Mouse (Mus musculus): ENCODE results near the gene Snx19. TPM values are rescaled to one million over a fixed set of nuclear protein-coding genes. Genes with fewer than 3 reads are reported as not detected.

Snx19 gene
- polyA plus RNA-seq, 1 experiment from 2014 or later: 15.0 TPM

DNA sequence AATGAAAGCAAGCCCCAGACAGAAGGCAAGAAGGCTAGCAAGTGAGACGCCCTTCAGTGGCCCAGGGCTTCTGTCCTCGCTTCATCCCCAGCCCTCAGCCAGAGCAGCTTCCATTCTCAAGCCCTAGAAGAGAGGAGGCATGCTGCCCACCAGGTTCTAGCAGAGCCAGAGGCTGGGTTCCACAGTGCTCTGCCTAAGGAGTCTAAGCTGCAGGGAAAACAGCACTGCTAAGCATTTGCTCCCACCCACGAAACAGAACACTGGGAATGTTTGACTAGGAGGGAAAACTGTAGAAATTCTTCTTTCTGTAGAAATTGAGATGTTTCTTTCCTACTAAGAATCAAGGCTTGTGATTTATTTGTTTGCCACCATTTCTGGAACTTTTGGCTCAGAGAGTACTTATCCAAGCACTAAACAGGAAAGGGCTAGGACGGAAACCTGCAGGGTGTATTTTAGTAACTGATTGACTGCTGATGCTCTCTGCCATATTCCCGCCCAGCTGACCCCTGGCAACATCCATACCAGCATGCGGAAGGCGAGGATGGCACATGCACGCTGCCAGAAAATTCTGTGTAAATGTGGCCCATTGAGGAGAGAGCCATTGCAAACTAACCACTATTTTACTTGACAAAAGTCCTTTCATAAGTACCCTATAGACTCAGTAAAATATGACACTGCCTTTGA lies 9.1 kb downstream of the Snx19 start:
- Histone ChIP-seq H3K4me3 (ENCODE audit: low read depth, low read length) (no peak overlapping the region), H3K27me3 (ENCODE audit: control insufficient read depth, insufficient read depth, low read length) (no peaks in the 10 kb centered on the region), H3K27ac (ENCODE audit: low read depth, low read length) (no peak overlapping the region), H3K4me1 (ENCODE audit: control insufficient read depth, insufficient read depth, low read length) (no peaks in the 10 kb centered on the region), H3K36me3 (ENCODE audit: control insufficient read depth, insufficient read depth, low read length) (peaks cover 17% of the 10 kb centered on the region), H3K9ac (ENCODE audit: low read depth, low read length) (no peak overlapping the region), H3K9me3 (replicated peaks; ENCODE audit: control insufficient read depth, low read length) (no peaks in the 10 kb centered on the region), H3K4me2 (no peak overlapping the region)
- ATAC-seq (replicated peaks; ENCODE audit: insufficient number of reproducible peaks, low FRiP score, low TSS enrichment): no peak
- 88% methylated on average over 8 of the region's 8 CpGs for WGBS (ENCODE audit: insufficient replicate concordance)

DNA sequence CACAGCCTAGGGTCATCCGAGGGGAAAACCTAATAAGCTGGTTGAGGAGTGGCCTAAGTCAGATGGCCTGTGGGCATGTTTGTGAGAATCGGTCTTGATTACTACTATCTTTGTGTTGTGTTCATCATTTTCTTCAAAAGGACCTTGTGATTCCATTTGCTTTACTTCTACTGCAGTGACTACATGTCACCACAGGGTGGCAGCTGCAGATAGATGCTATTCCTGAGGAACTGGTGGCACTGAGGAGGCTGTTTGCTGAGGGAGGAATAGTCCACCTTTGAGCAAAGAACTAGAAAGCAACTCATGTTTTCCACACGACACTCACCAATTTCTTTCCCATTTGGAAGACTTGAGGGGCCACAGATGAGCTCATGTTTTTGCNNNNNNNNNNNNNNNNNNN lies 11.6 kb downstream of the Snx19 start:
- ATAC-seq (replicated peaks; ENCODE audit: insufficient number of reproducible peaks, low FRiP score, low TSS enrichment): no peak
- Histone ChIP-seq H3K27me3 (ENCODE audit: control insufficient read depth, insufficient read depth, low read length) (no peaks in the 10 kb centered on the region), H3K9me3 (replicated peaks; ENCODE audit: control insufficient read depth, low read length) (no peaks in the 10 kb centered on the region), H3K9ac (ENCODE audit: low read depth, low read length) (no peak overlapping the region), H3K4me3 (ENCODE audit: low read depth, low read length) (no peak overlapping the region), H3K36me3 (ENCODE audit: control insufficient read depth, insufficient read depth, low read length) (peaks cover 13% of the 10 kb centered on the region), H3K27ac (ENCODE audit: low read depth, low read length) (no peak overlapping the region), H3K4me1 (ENCODE audit: control insufficient read depth, insufficient read depth, low read length) (no peaks in the 10 kb centered on the region), H3K4me2 (no peak overlapping the region)
- WGBS (ENCODE audit: insufficient replicate concordance): 53% methylated on average over 3 of the region's 3 CpGs

DNA sequence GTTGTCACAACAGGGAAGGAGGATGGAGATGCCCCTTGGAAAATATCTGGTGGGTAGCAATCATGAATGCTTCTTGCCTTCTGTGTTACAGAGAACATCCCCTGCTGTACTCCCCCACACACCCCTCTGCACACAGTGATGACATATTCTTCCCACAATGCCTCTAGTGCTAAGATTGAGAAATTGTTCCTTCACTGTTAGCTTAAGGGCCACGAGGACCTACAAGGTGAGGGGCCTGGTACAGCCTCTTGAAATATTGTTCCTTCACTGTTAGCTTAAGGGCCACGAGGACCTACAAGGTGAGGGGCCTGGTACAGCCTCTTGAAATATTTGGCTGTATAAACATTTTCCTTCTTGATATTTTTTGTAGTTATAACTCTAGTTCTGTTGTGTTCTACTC lies 14.9 kb downstream of the Snx19 start:
- peaks cover 8% of the 10 kb centered on the region for H3K4me1 ChIP-seq (ENCODE audit: control insufficient read depth, insufficient read depth, low read length)
- no peaks in the 10 kb centered on the region for H3K9me3 ChIP-seq (replicated peaks; ENCODE audit: control insufficient read depth, low read length)
- no peak overlapping the region for H3K4me3 ChIP-seq (ENCODE audit: low read depth, low read length)
- H3K27ac ChIP-seq (ENCODE audit: low read depth, low read length): no peak overlapping the region
- no peak overlapping the region for H3K4me2 ChIP-seq
- H3K9ac ChIP-seq (ENCODE audit: low read depth, low read length): no peak overlapping the region
- H3K27me3 ChIP-seq (ENCODE audit: control insufficient read depth, insufficient read depth, low read length): no peaks in the 10 kb centered on the region
- 86% methylated on average over 2 of the region's 2 CpGs for WGBS (ENCODE audit: insufficient replicate concordance)
- H3K36me3 ChIP-seq (ENCODE audit: control insufficient read depth, insufficient read depth, low read length): peaks cover 4% of the 10 kb centered on the region
- no peak for ATAC-seq (replicated peaks; ENCODE audit: insufficient number of reproducible peaks, low FRiP score, low TSS enrichment)

DNA sequence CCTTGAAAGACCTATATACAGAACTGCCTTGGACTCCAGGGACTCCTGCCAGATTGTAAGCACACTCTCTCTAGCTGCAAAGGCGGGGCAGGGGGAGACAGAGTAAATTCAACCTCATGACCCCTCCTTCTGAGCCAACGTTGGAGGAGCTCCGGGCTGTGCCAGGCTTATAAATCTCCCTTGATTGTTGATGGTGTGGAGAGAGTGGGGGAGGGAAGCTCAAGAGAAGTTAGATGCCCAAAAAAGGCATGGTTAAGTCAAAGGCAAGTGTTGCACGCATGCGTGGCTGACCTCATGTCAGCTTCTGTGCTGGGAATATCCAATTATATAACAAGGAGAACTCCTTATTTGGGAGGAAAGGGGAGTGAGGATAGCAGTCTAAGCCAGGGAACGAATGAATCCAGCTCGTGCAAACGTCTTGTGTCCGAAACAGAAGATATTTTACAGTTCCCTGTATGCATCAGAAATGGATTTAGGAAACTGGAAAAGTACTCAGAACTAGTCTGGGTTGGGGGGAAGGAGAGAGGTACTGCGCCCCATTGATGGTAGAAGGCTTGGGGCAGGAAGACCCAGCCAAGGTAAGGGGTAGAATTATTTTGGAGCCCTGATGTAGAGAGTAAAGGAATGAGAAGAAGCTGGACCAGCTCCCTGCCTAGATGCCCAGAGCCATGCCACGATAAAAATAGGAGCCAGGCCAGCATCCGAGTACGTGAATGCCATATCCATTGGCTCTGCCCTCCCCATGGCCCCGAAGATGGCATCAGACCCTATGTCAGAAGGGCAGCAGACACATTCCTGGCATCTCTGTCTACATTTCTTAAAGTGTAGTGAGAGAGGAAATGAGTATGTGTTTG lies 18.6 kb downstream of the Snx19 start:
- Histone ChIP-seq H3K4me2 (no peak overlapping the region), H3K4me1 (ENCODE audit: control insufficient read depth, insufficient read depth, low read length) (peaks cover 8% of the 10 kb centered on the region), H3K36me3 (ENCODE audit: control insufficient read depth, insufficient read depth, low read length) (no peaks in the 10 kb centered on the region; the same call in 1 of the 2 replicates), H3K27me3 (ENCODE audit: control insufficient read depth, insufficient read depth, low read length) (no peaks in the 10 kb centered on the region), H3K9ac (ENCODE audit: low read depth, low read length) (no peak overlapping the region), H3K4me3 (ENCODE audit: low read depth, low read length) (no peak overlapping the region), H3K9me3 (replicated peaks; ENCODE audit: control insufficient read depth, low read length) (no peaks in the 10 kb centered on the region), H3K27ac (ENCODE audit: low read depth, low read length) (peak overlapping the region; percentile 29; the same call in 1 of the 2 replicates)
- no peak for ATAC-seq (replicated peaks; ENCODE audit: insufficient number of reproducible peaks, low FRiP score, low TSS enrichment)
- WGBS (ENCODE audit: insufficient replicate concordance): 68% methylated on average over 14 of the region's 14 CpGs

DNA sequence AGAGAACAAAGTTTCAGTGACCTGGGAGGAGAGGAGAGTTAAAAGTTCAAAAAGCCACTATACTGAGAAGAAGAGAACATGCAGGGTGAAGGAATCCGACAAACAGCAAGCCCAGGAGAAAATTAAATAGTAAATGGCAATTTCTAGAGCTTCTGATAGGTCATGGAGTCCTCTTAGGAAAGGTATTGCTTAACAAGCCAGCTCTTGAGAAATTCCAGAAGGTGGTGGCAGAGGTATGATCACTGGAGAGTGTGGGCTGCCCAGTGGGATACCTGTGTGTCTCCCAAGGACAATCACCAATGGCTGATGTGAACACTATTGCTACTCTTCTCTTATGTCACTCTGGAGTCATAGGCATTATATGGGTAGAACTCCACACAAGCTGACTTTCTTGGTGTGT lies 19.2 kb downstream of the Snx19 start:
- Histone ChIP-seq H3K4me3 (ENCODE audit: low read depth, low read length) (no peak overlapping the region), H3K27ac (ENCODE audit: low read depth, low read length) (no peak overlapping the region), H3K9ac (ENCODE audit: low read depth, low read length) (no peak overlapping the region), H3K4me1 (ENCODE audit: control insufficient read depth, insufficient read depth, low read length) (peaks cover 8% of the 10 kb centered on the region), H3K4me2 (no peak overlapping the region), H3K9me3 (replicated peaks; ENCODE audit: control insufficient read depth, low read length) (no peaks in the 10 kb centered on the region), H3K27me3 (ENCODE audit: control insufficient read depth, insufficient read depth, low read length) (no peaks in the 10 kb centered on the region), H3K36me3 (ENCODE audit: control insufficient read depth, insufficient read depth, low read length) (no peaks in the 10 kb centered on the region; the same call in 1 of the 2 replicates)
- 90% methylated on average over 1 of the region's 1 CpGs for WGBS (ENCODE audit: insufficient replicate concordance)
- no peak for ATAC-seq (replicated peaks; ENCODE audit: insufficient number of reproducible peaks, low FRiP score, low TSS enrichment)

DNA sequence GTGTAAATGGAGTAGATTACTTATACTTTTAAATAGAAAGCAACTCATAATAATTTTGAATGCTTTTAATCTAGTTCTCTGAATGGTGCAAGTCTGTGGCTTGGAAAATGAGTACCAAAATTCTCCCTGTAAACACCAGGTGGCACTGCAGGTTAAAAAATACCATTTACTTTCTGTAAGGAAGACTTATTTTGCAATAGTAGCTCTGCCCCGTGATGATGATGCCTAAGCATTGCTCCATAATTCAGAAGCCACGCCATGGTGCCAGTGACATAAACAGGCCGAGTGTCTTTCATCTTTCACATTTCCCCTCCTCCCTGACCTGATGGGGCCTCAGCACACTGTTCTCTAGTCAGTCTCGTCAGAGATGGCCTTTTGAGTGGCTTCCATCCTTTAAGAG lies 21.6 kb downstream of the Snx19 start:
- no peaks in the 10 kb centered on the region for H3K9me3 ChIP-seq (replicated peaks; ENCODE audit: control insufficient read depth, low read length)
- H3K4me1 ChIP-seq (ENCODE audit: control insufficient read depth, insufficient read depth, low read length): peaks cover 8% of the 10 kb centered on the region
- no peak for ATAC-seq (replicated peaks; ENCODE audit: insufficient number of reproducible peaks, low FRiP score, low TSS enrichment)
- H3K27me3 ChIP-seq (ENCODE audit: control insufficient read depth, insufficient read depth, low read length): no peaks in the 10 kb centered on the region
- H3K36me3 ChIP-seq (ENCODE audit: control insufficient read depth, insufficient read depth, low read length): no peaks in the 10 kb centered on the region; the same call in 1 of the 2 replicates
- WGBS (ENCODE audit: insufficient replicate concordance): 53% methylated on average over 4 of the region's 4 CpGs
- H3K4me2 ChIP-seq: no peak overlapping the region
- no peak overlapping the region for H3K4me3 ChIP-seq (ENCODE audit: low read depth, low read length)
- H3K27ac ChIP-seq (ENCODE audit: low read depth, low read length): no peak overlapping the region
- no peak overlapping the region for H3K9ac ChIP-seq (ENCODE audit: low read depth, low read length)

DNA sequence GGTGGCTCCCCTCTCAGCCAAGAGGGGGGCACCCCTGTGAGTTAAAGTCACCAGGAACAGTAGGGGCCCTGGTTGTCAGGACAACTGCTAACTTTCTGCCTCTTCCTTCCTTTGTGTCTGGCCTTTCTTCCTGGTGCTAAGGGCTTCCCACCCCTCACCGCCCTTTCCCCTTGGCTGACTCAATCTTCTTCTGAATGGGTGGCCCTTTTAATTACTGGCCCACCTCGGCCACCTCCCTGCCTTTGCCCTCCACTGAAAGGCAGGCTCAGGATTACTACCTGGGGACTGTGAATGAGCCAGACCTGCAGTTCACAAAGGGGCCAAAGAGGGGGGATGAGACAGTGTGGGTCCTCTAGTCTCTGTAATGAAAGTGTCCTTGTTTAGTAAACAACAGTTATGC lies 23.0 kb downstream of the Snx19 start:
- H3K9ac ChIP-seq (ENCODE audit: low read depth, low read length): no peak overlapping the region
- ATAC-seq (replicated peaks; ENCODE audit: insufficient number of reproducible peaks, low FRiP score, low TSS enrichment): no peak
- 56% methylated on average over 2 of the region's 2 CpGs for WGBS (ENCODE audit: insufficient replicate concordance)
- H3K36me3 ChIP-seq (ENCODE audit: control insufficient read depth, insufficient read depth, low read length): no peaks in the 10 kb centered on the region
- H3K9me3 ChIP-seq (replicated peaks; ENCODE audit: control insufficient read depth, low read length): no peaks in the 10 kb centered on the region
- no peak overlapping the region for H3K4me2 ChIP-seq
- H3K27ac ChIP-seq (ENCODE audit: low read depth, low read length): no peak overlapping the region
- peaks cover 7% of the 10 kb centered on the region for H3K4me1 ChIP-seq (ENCODE audit: control insufficient read depth, insufficient read depth, low read length)
- H3K4me3 ChIP-seq (ENCODE audit: low read depth, low read length): no peak overlapping the region
- H3K27me3 ChIP-seq (ENCODE audit: control insufficient read depth, insufficient read depth, low read length): no peaks in the 10 kb centered on the region

DNA sequence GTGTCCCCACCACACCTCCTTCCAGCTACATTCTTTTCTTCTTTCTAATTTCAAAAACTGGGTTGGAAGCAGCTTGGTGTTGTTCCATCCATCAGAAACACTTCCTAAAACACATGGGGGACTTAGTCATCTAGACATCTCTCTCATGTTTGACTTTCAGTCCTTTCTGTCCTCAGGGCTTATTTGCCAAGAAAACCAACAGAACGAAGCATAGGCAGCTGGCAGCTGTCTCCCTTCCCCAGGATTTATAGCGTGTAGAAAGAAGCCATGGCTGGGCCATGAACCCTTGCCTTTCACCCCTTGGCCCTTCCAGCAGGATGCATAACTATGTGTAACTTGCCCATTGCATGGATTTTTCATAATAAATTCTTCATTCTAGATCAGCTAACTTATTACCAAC lies 23.9 kb downstream of the Snx19 start:
- Histone ChIP-seq H3K9me3 (replicated peaks; ENCODE audit: control insufficient read depth, low read length) (no peaks in the 10 kb centered on the region), H3K4me2 (no peak overlapping the region), H3K9ac (ENCODE audit: low read depth, low read length) (no peak overlapping the region), H3K4me3 (ENCODE audit: low read depth, low read length) (no peak overlapping the region), H3K27me3 (ENCODE audit: control insufficient read depth, insufficient read depth, low read length) (no peaks in the 10 kb centered on the region), H3K36me3 (ENCODE audit: control insufficient read depth, insufficient read depth, low read length) (no peaks in the 10 kb centered on the region), H3K27ac (ENCODE audit: low read depth, low read length) (no peak overlapping the region), H3K4me1 (ENCODE audit: control insufficient read depth, insufficient read depth, low read length) (no peaks in the 10 kb centered on the region)
- 76% methylated on average over 2 of the region's 2 CpGs for WGBS (ENCODE audit: insufficient replicate concordance)
- ATAC-seq (replicated peaks; ENCODE audit: insufficient number of reproducible peaks, low FRiP score, low TSS enrichment): no peak
